Mouse (Mus musculus): ENCODE measurements at regions not wholly inside any gene's neighbourhood (a gene's known extent, or its start where the extent isn't known, plus 50 kb on each side); places are given as distances from the start of the nearest gene placed in this dataset.

GRCm38 (mm10) chr8:25389371-25389855, 565.2 kb upstream of the Adam5 start:
- DNase-seq: no peak

- DNase-seq: no peak
These were observed 564.6 kb upstream of the Adam5 start for GRCm38 (mm10) chr8:25388811-25389210.

- DNase-seq: no peak
These were observed 561.0 kb upstream of the Adam5 start for GRCm38 (mm10) chr8:25385186-25385585.

GRCm38 (mm10) chr8:25384591-25384990, 560.4 kb upstream of the Adam5 start:
- DNase-seq: no peak

- DNase-seq: no peak
These were observed 549.1 kb upstream of the Adam5 start for GRCm38 (mm10) chr8:25373276-25373675.

GRCm38 (mm10) chr8:25370947-25371346, 546.8 kb upstream of the Adam5 start:
- DNase-seq: no peak

- DNase-seq: no peak
These were observed 545.2 kb upstream of the Adam5 start for GRCm38 (mm10) chr8:25369331-25369730.

GRCm38 (mm10) chr8:25368561-25369091, 544.5 kb upstream of the Adam5 start:
- no peak for DNase-seq

- no peak for DNase-seq
These were observed 543.8 kb upstream of the Adam5 start for GRCm38 (mm10) chr8:25367806-25368549.

- no peak for DNase-seq
These were observed 542.0 kb upstream of the Adam5 start for GRCm38 (mm10) chr8:25366181-25366580.

GRCm38 (mm10) chr8:25362656-25363055, 538.5 kb upstream of the Adam5 start:
- DNase-seq: no peak

GRCm38 (mm10) chr8:25362146-25362545, 538.0 kb upstream of the Adam5 start:
- DNase-seq: no peak

- no peak for DNase-seq
These were observed 537.3 kb upstream of the Adam5 start for GRCm38 (mm10) chr8:25361420-25361819.

- DNase-seq: no peak
These were observed 534.5 kb upstream of the Adam5 start for GRCm38 (mm10) chr8:25358539-25359165.

GRCm38 (mm10) chr8:25353822-25354770, 529.9 kb upstream of the Adam5 start:
- DNase-seq: no peak

GRCm38 (mm10) chr8:25353405-25353804, 529.2 kb upstream of the Adam5 start:
- no peak for DNase-seq

GRCm38 (mm10) chr8:25348003-25348683, 524.0 kb upstream of the Adam5 start:
- DNase-seq: no peak

GRCm38 (mm10) chr8:25343160-25343602, 519.0 kb upstream of the Adam5 start:
- no peak for DNase-seq

- DNase-seq: no peak
These were observed 518.3 kb upstream of the Adam5 start for GRCm38 (mm10) chr8:25342501-25342900.

- DNase-seq: no peak
These were observed 517.1 kb upstream of the Adam5 start for GRCm38 (mm10) chr8:25341225-25341624.

GRCm38 (mm10) chr8:25340729-25341128, 516.6 kb upstream of the Adam5 start:
- DNase-seq: no peak

GRCm38 (mm10) chr8:25332120-25332607, 508.0 kb upstream of the Adam5 start:
- DNase-seq: no peak
